ENCODE assay signal across 31 mouse cellular contexts in genomic region chr6:124822049-124822448, GRCm38 (mm10). TPM values are rescaled to one million over a fixed set of nuclear protein-coding genes. Genes with fewer than 3 reads are reported as not detected.
A peak's percentile ranks its signal among the peaks of the same experiment; 100 is the strongest.
DNase-seq lines count a peak whose midpoint lies in the region; ATAC-seq and TF ChIP-seq lines count a peak whose summit lies in the region.
"Had no signal": no experiment of that assay in that cellular context is flagged by ENCODE, and none has a peak within 500 bp of the region (broad histone marks: within the 10 kb centered on the region; RNA-seq: fewer than 3 reads in every experiment).

No protein-coding gene starts in this region.

- no peak for TF ChIP-seq EP300 in heart, adult 2 months (IDR thresholded peaks at IDR 0.05; ENCODE audit: insufficient read depth, low read depth, low read length)

- no peak overlapping the region for H3K27ac ChIP-seq in gastrocnemius, adult 2 months
- peak overlapping the region; percentile 49 for H3K27ac ChIP-seq in heart, adult 2 months
- peak overlapping the region; percentile 23 for H3K27ac ChIP-seq in heart, embryonic 15.5 days
- no peak overlapping the region for H3K27ac ChIP-seq in midbrain, embryonic 11.5 days (ENCODE audit: low read depth, low read length)
- no peak overlapping the region for H3K27ac ChIP-seq in midbrain, embryonic 10.5 days (replicated peaks)
- H3K27ac ChIP-seq: embryonic facial prominence, embryonic 10.5 days; embryonic facial prominence, embryonic 13.5 days; forebrain, embryonic 12.5 days; forebrain, embryonic 15.5 days; hindbrain, embryonic 10.5 days; hindbrain, embryonic 13.5 days; intestine, embryonic 15.5 days; kidney, embryonic 15.5 days had no signal

- intact Hi-C loops in gastrocnemius, adult 2 months (cut with DNase I): no loop called here
- intact Hi-C loops in heart, adult 2 months (cut with DNase I): no loop called here
- intact Hi-C loops in heart, postnatal 25 days (cut with DNase I): no loop called here

- TF ChIP-seq POLR2A in heart, adult 2 months (IDR thresholded peaks at IDR 0.05; ENCODE audit: insufficient read depth, low read depth, low read length): no peak

- no peak for TF ChIP-seq CTCF in gastrocnemius, adult 2 months (IDR thresholded peaks at IDR 0.05)
- no peak for TF ChIP-seq CTCF in heart, adult 2 months (IDR thresholded peaks at IDR 0.05)

- H3K9me3 ChIP-seq in heart, embryonic 15.5 days (replicated peaks): no peaks in the 10 kb centered on the region
- no peaks in the 10 kb centered on the region for H3K9me3 ChIP-seq in midbrain, embryonic 11.5 days (ENCODE audit: control insufficient read depth, low read length)
- no peaks in the 10 kb centered on the region for H3K9me3 ChIP-seq in midbrain, embryonic 10.5 days (replicated peaks)
- H3K9me3 ChIP-seq: embryonic facial prominence, embryonic 10.5 days; embryonic facial prominence, embryonic 13.5 days; forebrain, embryonic 12.5 days; forebrain, embryonic 15.5 days; G1E; hindbrain, embryonic 10.5 days; hindbrain, embryonic 13.5 days; intestine, embryonic 15.5 days; kidney, embryonic 15.5 days had no signal

- H3K4me1 ChIP-seq in heart, adult 2 months (ENCODE audit: control insufficient read depth, insufficient read depth, low read length): no peaks in the 10 kb centered on the region
- 0 out of 2 replicates have a peak, but pooled peaks cover 2% of the 10 kb centered on the region for H3K4me1 ChIP-seq in heart, embryonic 15.5 days (replicated peaks)
- no peaks in the 10 kb centered on the region for H3K4me1 ChIP-seq in midbrain, embryonic 11.5 days (ENCODE audit: control insufficient read depth, insufficient read depth, low read length)
- no peaks in the 10 kb centered on the region; the same call in 1 of the 2 replicates for H3K4me1 ChIP-seq in midbrain, embryonic 10.5 days
- H3K4me1 ChIP-seq: embryonic facial prominence, embryonic 10.5 days; forebrain, embryonic 12.5 days; forebrain, embryonic 15.5 days; hindbrain, embryonic 10.5 days; hindbrain, embryonic 13.5 days; intestine, embryonic 15.5 days; kidney, embryonic 15.5 days had no signal

- WGBS in heart, adult 2 months: 83% methylated on average over 4 of the region's 4 CpGs
- WGBS in heart, embryonic 15.5 days: 76% methylated on average over 4 of the region's 4 CpGs
- 93% methylated on average over 4 of the region's 4 CpGs for WGBS in midbrain, embryonic 11.5 days
- WGBS in midbrain, embryonic 10.5 days: 96% methylated on average over 4 of the region's 4 CpGs

- H3K9ac ChIP-seq in heart, adult 2 months (ENCODE audit: low read depth, low read length): no peak overlapping the region
- H3K9ac ChIP-seq in heart, embryonic 15.5 days: no peak overlapping the region
- no peak overlapping the region for H3K9ac ChIP-seq in midbrain, embryonic 11.5 days (ENCODE audit: low read length)
- H3K9ac ChIP-seq: embryonic facial prominence, embryonic 13.5 days; forebrain, embryonic 12.5 days; forebrain, embryonic 15.5 days; hindbrain, embryonic 13.5 days; intestine, embryonic 15.5 days; kidney, embryonic 15.5 days had no signal

- H3K4me3 ChIP-seq in gastrocnemius, adult 2 months: no peak overlapping the region
- no peak overlapping the region for H3K4me3 ChIP-seq in heart, adult 2 months
- H3K4me3 ChIP-seq in heart, embryonic 15.5 days: no peak overlapping the region
- H3K4me3 ChIP-seq in midbrain, embryonic 11.5 days (ENCODE audit: low read depth, low read length): no peak overlapping the region
- no peak overlapping the region for H3K4me3 ChIP-seq in midbrain, embryonic 10.5 days
- H3K4me3 ChIP-seq: embryonic facial prominence, embryonic 10.5 days; embryonic facial prominence, embryonic 13.5 days; erythroblast, embryonic 14.5 days; forebrain, embryonic 12.5 days; forebrain, embryonic 15.5 days; hindbrain, embryonic 10.5 days; hindbrain, embryonic 13.5 days; intestine, embryonic 15.5 days; kidney, embryonic 15.5 days had no signal

- ATAC-seq in heart, embryonic 15.5 days (replicated peaks; ENCODE audit: insufficient number of reproducible peaks, insufficient read depth, low FRiP score, low read depth): no peak
- no peak for ATAC-seq in midbrain, embryonic 11.5 days (ENCODE audit: low FRiP score)
- ATAC-seq: forebrain, embryonic 15.5 days; hindbrain, embryonic 16.5 days; intestine, embryonic 15.5 days; Patski had no signal

- H3K36me3 ChIP-seq in heart, adult 2 months (ENCODE audit: control insufficient read depth, insufficient read depth, low read length): peaks cover 7% of the 10 kb centered on the region
- H3K36me3 ChIP-seq in heart, embryonic 15.5 days: peaks cover 91% of the 10 kb centered on the region
- H3K36me3 ChIP-seq in midbrain, embryonic 11.5 days (ENCODE audit: control insufficient read depth, insufficient read depth, low read length): peaks cover 50% of the 10 kb centered on the region
- peaks cover 100% of the 10 kb centered on the region for H3K36me3 ChIP-seq in midbrain, embryonic 10.5 days

- no peak overlapping the region for H3K4me2 ChIP-seq in heart, embryonic 15.5 days
- no peak overlapping the region for H3K4me2 ChIP-seq in midbrain, embryonic 11.5 days
- H3K4me2 ChIP-seq: embryonic facial prominence, embryonic 13.5 days; forebrain, embryonic 12.5 days; forebrain, embryonic 15.5 days; hindbrain, embryonic 13.5 days; intestine, embryonic 15.5 days; kidney, embryonic 15.5 days had no signal

- peak; percentile 10 for DNase-seq in gastrocnemius, adult 2 months
- DNase-seq in gastrocnemius, postnatal 10 days: no peak
- DNase-seq in heart, adult 2 months: no peak
- DNase-seq in heart, postnatal 4 days: no peak
- no peak for DNase-seq in heart, postnatal 25 days (ENCODE audit: low spot score)
- DNase-seq in midbrain, embryonic 11.5 days (ENCODE audit: low spot score, missing footprints): peak; percentile 31
- DNase-seq in midbrain, embryonic 10.5 days (ENCODE audit: low spot score): no peak
- DNase-seq: adrenal gland, postnatal 10 days; adrenal gland, postnatal 36 days; B cell, adult 2 months; cerebellum, adult 2 months; cerebellum, postnatal 10 days; cerebellum, postnatal 36 days; embryo, embryonic 11 days; kidney, adult 11 months; kidney, adult 8-10 months had no signal

- no peaks in the 10 kb centered on the region; the same call in 1 of the 2 replicates for H3K79me2 ChIP-seq in heart, adult 2 months (replicated peaks; ENCODE audit: control insufficient read depth, insufficient read depth, low read length)

- H3K27me3 ChIP-seq in heart, adult 2 months (ENCODE audit: control insufficient read depth, insufficient read depth, low read length): no peaks in the 10 kb centered on the region
- H3K27me3 ChIP-seq in heart, embryonic 15.5 days: no peaks in the 10 kb centered on the region
- no peaks in the 10 kb centered on the region for H3K27me3 ChIP-seq in midbrain, embryonic 11.5 days (ENCODE audit: control insufficient read depth, insufficient read depth, low read length)
- no peaks in the 10 kb centered on the region for H3K27me3 ChIP-seq in midbrain, embryonic 10.5 days (ENCODE audit: low read depth, poor library complexity, severe bottlenecking)
- H3K27me3 ChIP-seq: CH12.LX; embryonic facial prominence, embryonic 13.5 days; forebrain, embryonic 12.5 days; forebrain, embryonic 15.5 days; hindbrain, embryonic 13.5 days; intestine, embryonic 15.5 days; kidney, embryonic 15.5 days; Patski had no signal

RNA-seq across cellular contexts. Expression of gene Usp5, which starts 7.2 kb away (rescaled TPM):
- total RNA-seq in gastrocnemius, adult 2 months (2021): 10 to 100 TPM; 43.4 to 50.1 TPM
- 10 to 100 TPM; 66.2 to 66.4 TPM for total RNA-seq in gastrocnemius, postnatal 10 days (2021)
- 10 to 100 TPM; 68.4 to 72.3 TPM for total RNA-seq in heart, adult 2 months (2021)
- 51.0 and 74.9 TPM in 2 replicates for polyA plus RNA-seq in heart, adult 2 months (2012; rRNA removed)
- 100 to 1,000 TPM; 102 to 104 TPM for total RNA-seq in heart, postnatal 4 days (2021)
- polyA plus RNA-seq in heart, embryonic 15.5 days (2015; fragmentation: Nextera tagmentation; extraction: Ambion mirVana): 87.2 and 114 TPM in 2 replicates
- total RNA-seq in heart, postnatal 25 days (2021): 10 to 100 TPM; 73.7 to 75.3 TPM
- polyA plus RNA-seq in midbrain, embryonic 11.5 days (2014; fragmentation: Nextera tagmentation; extraction: Ambion mirVana): 139 and 143 TPM in 2 replicates
- polyA plus RNA-seq in midbrain, embryonic 10.5 days (2016; fragmentation: Nextera tagmentation; extraction: Ambion mirVana): 212 and 228 TPM in 2 replicates

RNA-seq across cellular contexts. Expression of gene Cdca3, which starts 7.3 kb away (rescaled TPM):
- under 1 TPM; 0.26 to 0.31 TPM for total RNA-seq in gastrocnemius, adult 2 months (2021)
- total RNA-seq in gastrocnemius, postnatal 10 days (2021): 10 to 100 TPM; 13.5 to 14.3 TPM
- under 1 TPM; 0.32 to 0.70 TPM for total RNA-seq in heart, adult 2 months (2021)
- 0.72 and 1.9 TPM in 2 replicates for polyA plus RNA-seq in heart, adult 2 months (2012; rRNA removed)
- total RNA-seq in heart, postnatal 4 days (2021): 10 to 100 TPM; 77.8 to 82.6 TPM
- 117 and 128 TPM in 2 replicates for polyA plus RNA-seq in heart, embryonic 15.5 days (2015; fragmentation: Nextera tagmentation; extraction: Ambion mirVana)
- total RNA-seq in heart, postnatal 25 days (2021): 1 to 10 TPM in 1 of 2 experiments, under 1 TPM in 1; 0.91 to 1.6 TPM
- polyA plus RNA-seq in midbrain, embryonic 11.5 days (2014; fragmentation: Nextera tagmentation; extraction: Ambion mirVana): 225 and 244 TPM in 2 replicates
- polyA plus RNA-seq in midbrain, embryonic 10.5 days (2016; fragmentation: Nextera tagmentation; extraction: Ambion mirVana): 258 and 273 TPM in 2 replicates

RNA-seq across cellular contexts. Expression of gene Tpi1, which starts 8.0 kb away (rescaled TPM):
- 1,000 to 10,000 TPM; 2,224 to 2,391 TPM for total RNA-seq in gastrocnemius, adult 2 months (2021)
- 1,000 to 10,000 TPM; 2,520 to 2,805 TPM for total RNA-seq in gastrocnemius, postnatal 10 days (2021)
- total RNA-seq in heart, adult 2 months (2021): 100 to 1,000 TPM; 788 to 884 TPM
- 870 and 1,222 TPM in 2 replicates for polyA plus RNA-seq in heart, adult 2 months (2012; rRNA removed)
- total RNA-seq in heart, postnatal 4 days (2021): 100 to 1,000 TPM; 977 to 982 TPM
- polyA plus RNA-seq in heart, embryonic 15.5 days (2015; fragmentation: Nextera tagmentation; extraction: Ambion mirVana): 1,247 and 1,352 TPM in 2 replicates
- 100 to 1,000 TPM; 837 to 904 TPM for total RNA-seq in heart, postnatal 25 days (2021)
- polyA plus RNA-seq in midbrain, embryonic 11.5 days (2014; fragmentation: Nextera tagmentation; extraction: Ambion mirVana): 619 and 639 TPM in 2 replicates
- 786 and 953 TPM in 2 replicates for polyA plus RNA-seq in midbrain, embryonic 10.5 days (2016; fragmentation: Nextera tagmentation; extraction: Ambion mirVana)

RNA-seq across cellular contexts. Expression of gene Spsb2, which starts 13.6 kb away (rescaled TPM):
- total RNA-seq in gastrocnemius, adult 2 months (2021): 1 to 10 TPM; 2.0 to 2.5 TPM
- 1 to 10 TPM; 3.5 to 6.5 TPM for total RNA-seq in gastrocnemius, postnatal 10 days (2021)
- total RNA-seq in heart, adult 2 months (2021): 1 to 10 TPM; 3.2 TPM
- polyA plus RNA-seq in heart, adult 2 months (2012; rRNA removed): 2.8 and 4.4 TPM in 2 replicates
- 1 to 10 TPM; 3.5 to 4.4 TPM for total RNA-seq in heart, postnatal 4 days (2021)
- 7.0 and 9.8 TPM in 2 replicates for polyA plus RNA-seq in heart, embryonic 15.5 days (2015; fragmentation: Nextera tagmentation; extraction: Ambion mirVana)
- total RNA-seq in heart, postnatal 25 days (2021): 1 to 10 TPM; 2.9 to 3.3 TPM
- 3.7 and 4.8 TPM in 2 replicates for polyA plus RNA-seq in midbrain, embryonic 11.5 days (2014; fragmentation: Nextera tagmentation; extraction: Ambion mirVana)
- 8.8 and 10.0 TPM in 2 replicates for polyA plus RNA-seq in midbrain, embryonic 10.5 days (2016; fragmentation: Nextera tagmentation; extraction: Ambion mirVana)

RNA-seq across cellular contexts. Expression of gene Gnb3, which starts 18.0 kb away (rescaled TPM):
- total RNA-seq in gastrocnemius, adult 2 months (2021): 1 to 10 TPM in 1 of 2 experiments, under 1 TPM in 1; 0.75 to 1.4 TPM
- 1 to 10 TPM; 8.4 to 9.4 TPM for total RNA-seq in gastrocnemius, postnatal 10 days (2021)
- total RNA-seq in heart, adult 2 months (2021): 10 to 100 TPM in 1 of 2 experiments, 1 to 10 TPM in 1; 6.1 to 10.9 TPM
- 6.9 and 14.0 TPM in 2 replicates for polyA plus RNA-seq in heart, adult 2 months (2012; rRNA removed)
- total RNA-seq in heart, postnatal 4 days (2021): 1 to 10 TPM; 2.6 to 3.9 TPM
- polyA plus RNA-seq in heart, embryonic 15.5 days (2015; fragmentation: Nextera tagmentation; extraction: Ambion mirVana): 4.9 and 5.2 TPM in 2 replicates
- total RNA-seq in heart, postnatal 25 days (2021): 1 to 10 TPM; 3.0 to 3.2 TPM
- polyA plus RNA-seq in midbrain, embryonic 11.5 days (2014; fragmentation: Nextera tagmentation; extraction: Ambion mirVana): 3.8 TPM in 2 replicates
- polyA plus RNA-seq in midbrain, embryonic 10.5 days (2016; fragmentation: Nextera tagmentation; extraction: Ambion mirVana): 0.89 and 3.4 TPM in 2 replicates
- total RNA-seq: granulocyte monocyte progenitor cell, adult 5-6 weeks had no signal
- polyA plus RNA-seq: erythroblast, embryonic 14.5 days; G1E had no signal

Comparison
In these comparisons a context has a peak if more than half of its experiments do, and no peak if none do; other contexts are left out.
1. DNase-seq: peak in gastrocnemius, adult 2 months (single experiment) and midbrain, embryonic 11.5 days (single experiment); none in gastrocnemius, postnatal 10 days (single experiment), heart, adult 2 months (0 of 2), heart, postnatal 4 days (single experiment), heart, postnatal 25 days (single experiment) and midbrain, embryonic 10.5 days (single experiment).
2. RNA of gene Cdca3, which starts 7.3 kb away (total RNA-seq): 77.8 to 82.6 TPM in heart, postnatal 4 days and 13.5 to 14.3 TPM in gastrocnemius, postnatal 10 days; 0.91 to 1.6 TPM in heart, postnatal 25 days, 0.32 to 0.70 TPM in heart, adult 2 months and 0.26 to 0.31 TPM in gastrocnemius, adult 2 months; every median in the first group is over 4 times any median in the second.
3. H3K27ac ChIP-seq: peak in heart, adult 2 months (single experiment) and heart, embryonic 15.5 days (single experiment); none in gastrocnemius, adult 2 months (single experiment), midbrain, embryonic 11.5 days (single experiment) and midbrain, embryonic 10.5 days (single experiment).